Mouse (Mus musculus) testis, adult 2 months (tissue): ENCODE results near the gene Cmip. TPM values are rescaled to one million over a fixed set of nuclear protein-coding genes. Genes with fewer than 3 reads are reported as not detected.

Experiments
- H3K27ac ChIP-seq: fragments of 200-500 bp; 2 replicates; pipeline ENCODE4 v1.5.1; 2012; ENCODE audit warnings: low read depth, low read length; ENCODE audit not compliant: control insufficient read depth, insufficient read depth
- H3K27me3 ChIP-seq: fragments of 200-500 bp; 2 replicates; pipeline ENCODE4 v1.6.1; 2012; ENCODE audit warnings: mild to moderate bottlenecking, low read length, moderate library complexity; ENCODE audit not compliant: control insufficient read depth, insufficient read depth
- H3K36me3 ChIP-seq: fragments of 200-500 bp; 2 replicates; pipeline ENCODE4 v1.6.1; 2012; ENCODE audit warnings: mild to moderate bottlenecking, low read length; ENCODE audit not compliant: control insufficient read depth, insufficient read depth
- H3K4me1 ChIP-seq: fragments of 200-500 bp; 2 replicates; pipeline ENCODE4 v1.6.1; 2012; ENCODE audit warnings: low read length; ENCODE audit not compliant: control insufficient read depth, insufficient read depth
- H3K4me3 ChIP-seq: fragments of 200-500 bp; 2 replicates; pipeline ENCODE4 v1.5.1; 2012; ENCODE audit warnings: low read depth, mild to moderate bottlenecking, low read length, moderate library complexity, mixed read lengths; ENCODE audit not compliant: control insufficient read depth
- CTCF ChIP-seq: fragments of 200-500 bp; IDR thresholded peaks from 2 replicates; pipeline ENCODE4 v1.5.1; 2012; ENCODE audit warnings: low read depth, mild to moderate bottlenecking, inconsistent platforms, low read length, moderate library complexity; ENCODE audit not compliant: control insufficient read depth, insufficient read depth, insufficient replicate concordance
- POLR2A ChIP-seq: fragments of 200-500 bp; IDR thresholded peaks from 2 replicates; pipeline ENCODE4 v1.6.1; 2012; ENCODE audit warnings: low read depth, mild to moderate bottlenecking, inconsistent platforms, low read length, moderate library complexity; ENCODE audit not compliant: control insufficient read depth
- polyA plus RNA-seq: library from polyadenylated mRNA; depleted of rRNA; stranded (reverse); fragments of >200 nt; gene quantifications from 2 replicates; pipeline ENCODE4 v1.2.3, GENCODE M21; 2012

Gene Cmip
- polyA plus RNA-seq, 1 experiment: 10.5 TPM

DNA sequence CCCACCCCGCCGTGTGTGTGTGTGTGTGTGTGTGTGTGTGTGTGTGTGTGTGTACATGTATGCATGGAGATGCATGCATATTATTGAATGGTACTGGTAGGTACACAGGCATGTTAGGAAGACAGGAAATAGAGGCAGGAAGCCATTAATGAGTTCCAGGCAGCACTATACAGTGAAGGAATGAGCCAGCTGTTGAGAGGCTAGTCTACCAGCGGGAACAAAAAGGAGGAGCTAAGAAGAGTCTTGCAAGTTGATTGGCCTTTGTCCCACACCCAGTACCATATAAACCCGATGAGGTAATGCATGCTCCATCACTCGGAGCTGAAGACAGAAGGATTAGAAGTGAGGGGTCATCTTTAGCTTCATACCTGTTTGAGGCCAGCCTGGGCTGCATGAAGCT, 201.6 kb downstream of the Cmip start:
- H3K4me1 ChIP-seq: no peaks in the 10 kb centered on the region
- no peaks in the 10 kb centered on the region for H3K27me3 ChIP-seq
- no peak for TF ChIP-seq POLR2A
- no peak for TF ChIP-seq CTCF
- H3K27ac ChIP-seq: no peak overlapping the region
- H3K36me3 ChIP-seq: no peaks in the 10 kb centered on the region
- H3K4me3 ChIP-seq: no peak overlapping the region

DNA sequence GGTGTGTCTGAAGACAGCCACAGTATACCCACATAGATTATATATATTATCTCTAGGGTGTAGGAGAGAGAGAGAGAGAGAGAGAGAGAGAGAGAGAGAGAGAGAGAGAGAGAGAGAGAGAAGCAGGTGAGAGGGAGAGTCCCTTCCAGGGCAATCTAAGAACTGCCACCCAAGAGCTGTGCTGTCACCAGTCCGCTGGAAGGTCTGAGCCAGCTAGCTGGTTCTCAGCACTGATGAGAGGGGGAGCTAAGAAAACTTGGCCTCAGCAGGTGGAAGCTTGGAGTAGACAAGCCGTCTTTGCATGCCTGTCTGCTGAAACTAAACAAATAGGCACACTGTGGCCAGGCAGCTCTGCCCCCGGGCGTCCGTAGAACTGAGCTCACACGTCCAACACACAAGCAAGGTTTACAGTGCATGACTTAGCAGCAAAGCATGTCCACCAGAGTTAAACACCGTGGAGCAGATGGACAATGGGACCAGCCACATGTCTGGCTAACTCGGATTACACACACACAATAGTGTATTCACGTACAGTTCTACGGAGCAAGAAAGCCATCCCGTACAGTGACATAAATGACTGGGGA, 205.9 kb downstream of the Cmip start:
- TF ChIP-seq CTCF: no peak
- TF ChIP-seq POLR2A: no peak
- Histone ChIP-seq H3K4me1 (no peaks in the 10 kb centered on the region), H3K27ac (no peak overlapping the region), H3K36me3 (no peaks in the 10 kb centered on the region), H3K27me3 (no peaks in the 10 kb centered on the region), H3K4me3 (no peak overlapping the region)

DNA sequence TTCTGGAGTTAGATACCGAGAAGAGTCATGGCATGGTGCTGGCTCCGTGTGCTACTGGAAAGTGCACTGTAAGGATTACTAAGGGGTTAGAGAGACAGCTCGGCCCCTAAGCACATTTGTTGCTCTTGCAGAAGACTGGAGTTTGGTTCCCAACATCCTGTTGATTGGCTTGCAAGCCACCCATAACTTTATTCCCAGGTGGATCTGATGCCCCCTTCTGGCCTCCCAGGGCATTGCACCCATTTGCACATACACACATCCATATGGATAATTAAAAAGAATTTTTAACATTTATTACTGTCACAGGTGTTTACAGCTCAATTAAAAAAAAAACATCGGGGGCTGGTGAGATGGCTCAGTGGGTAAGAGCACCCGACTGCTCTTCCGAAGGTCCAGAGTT, 207.7 kb downstream of the Cmip start:
- no peaks in the 10 kb centered on the region for H3K36me3 ChIP-seq
- H3K4me3 ChIP-seq: no peak overlapping the region
- no peaks in the 10 kb centered on the region for H3K4me1 ChIP-seq
- TF ChIP-seq CTCF: peak; percentile 55; the same call in 1 of the 2 replicates
- TF ChIP-seq POLR2A: no peak
- H3K27ac ChIP-seq: no peak overlapping the region
- no peaks in the 10 kb centered on the region for H3K27me3 ChIP-seq

DNA sequence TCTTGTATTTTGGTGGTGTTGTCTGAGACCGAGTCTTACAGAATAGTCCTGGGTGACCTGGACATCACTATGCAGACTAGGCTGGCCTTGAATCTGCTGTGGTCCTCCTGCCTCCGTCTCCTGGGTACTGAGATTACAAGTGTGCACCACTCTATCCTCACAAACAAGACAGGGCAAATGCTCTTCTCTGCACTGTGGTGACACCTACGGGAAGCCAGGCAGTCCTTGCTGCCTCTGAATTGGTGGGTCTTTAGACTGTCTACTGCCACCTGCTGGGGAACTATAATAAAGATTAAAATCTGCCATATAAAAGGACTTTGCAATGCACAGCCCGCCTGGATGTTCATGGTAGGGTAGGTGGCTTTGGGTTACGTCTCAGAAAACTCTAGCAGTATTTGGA, 208.4 kb downstream of the Cmip start:
- H3K27me3 ChIP-seq: no peaks in the 10 kb centered on the region; the same call in 1 of the 2 replicates
- H3K27ac ChIP-seq: no peak overlapping the region
- TF ChIP-seq CTCF (peak; percentile 71; the same call in 1 of the 2 replicates), POLR2A (no peak)
- peaks cover 3% of the 10 kb centered on the region for H3K4me1 ChIP-seq
- H3K4me3 ChIP-seq: no peak overlapping the region
- no peaks in the 10 kb centered on the region for H3K36me3 ChIP-seq

DNA sequence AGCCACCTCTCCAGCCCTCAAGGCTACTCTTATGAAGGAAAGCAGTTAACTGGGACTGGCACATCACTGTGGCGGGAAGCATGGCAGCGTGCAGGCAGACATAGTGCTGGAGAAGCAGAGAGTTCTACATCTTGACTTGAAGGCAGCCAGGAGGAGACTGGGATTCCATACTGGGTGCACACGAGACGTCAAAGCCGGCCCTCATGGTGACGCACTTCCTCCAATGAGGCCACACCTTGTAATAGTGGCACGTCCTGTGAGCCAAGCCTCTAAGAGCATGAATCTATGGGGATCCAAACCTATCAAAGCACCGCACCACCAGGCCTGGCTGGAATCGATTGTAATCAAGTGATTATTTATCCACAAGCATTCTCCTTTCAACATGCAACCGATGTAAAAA, 210.6 kb downstream of the Cmip start:
- Histone ChIP-seq H3K27me3 (no peaks in the 10 kb centered on the region; the same call in 1 of the 2 replicates), H3K27ac (no peak overlapping the region), H3K4me1 (peaks cover 9% of the 10 kb centered on the region), H3K4me3 (no peak overlapping the region), H3K36me3 (no peaks in the 10 kb centered on the region)
- TF ChIP-seq POLR2A (no peak), CTCF (no peak)

DNA sequence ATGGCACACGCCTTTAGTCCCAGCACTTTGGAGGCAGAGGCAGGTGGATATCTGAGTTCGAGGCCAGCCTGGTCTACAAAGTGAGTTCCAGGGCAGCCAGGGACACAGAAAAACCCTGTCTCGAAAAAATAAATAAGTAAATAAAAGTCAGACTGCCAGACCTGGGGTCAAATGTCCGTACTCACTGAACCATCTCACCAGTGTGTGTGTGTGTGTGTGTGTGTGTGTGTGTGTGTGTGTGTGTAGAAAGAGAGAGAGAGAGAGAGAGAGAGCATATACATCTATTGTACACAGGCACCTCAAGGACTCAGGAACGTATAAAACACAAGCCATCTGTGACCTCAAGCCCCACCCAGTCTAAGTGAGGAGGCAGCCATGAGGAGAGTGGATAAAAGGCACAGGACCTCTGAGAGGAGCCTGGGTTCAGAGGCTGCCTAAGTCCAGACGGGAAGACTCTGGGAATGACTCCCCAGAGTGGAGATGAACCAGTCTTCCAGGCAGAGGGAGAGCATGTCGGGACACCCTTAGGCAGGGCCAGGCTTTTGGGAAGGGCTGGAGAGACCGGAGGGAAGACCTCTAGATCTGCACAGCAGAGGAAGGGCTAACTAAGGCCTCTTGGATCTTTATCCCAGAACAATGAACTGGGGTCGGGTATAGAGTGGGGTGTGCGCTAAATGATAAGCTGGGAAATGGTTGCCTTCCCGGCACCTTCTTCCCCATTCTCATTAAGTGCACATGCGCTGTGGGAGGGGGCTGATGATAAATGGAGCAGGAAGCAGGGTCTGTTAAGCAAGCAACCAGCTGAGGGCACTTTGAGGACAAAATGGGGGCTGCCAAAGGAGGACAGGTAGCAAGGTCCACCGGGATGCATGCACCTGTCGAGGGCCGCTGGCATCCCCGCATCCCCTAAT, 212.8 kb downstream of the Cmip start:
- no peak overlapping the region for H3K4me3 ChIP-seq
- TF ChIP-seq POLR2A (no peak), CTCF (no peak)

DNA sequence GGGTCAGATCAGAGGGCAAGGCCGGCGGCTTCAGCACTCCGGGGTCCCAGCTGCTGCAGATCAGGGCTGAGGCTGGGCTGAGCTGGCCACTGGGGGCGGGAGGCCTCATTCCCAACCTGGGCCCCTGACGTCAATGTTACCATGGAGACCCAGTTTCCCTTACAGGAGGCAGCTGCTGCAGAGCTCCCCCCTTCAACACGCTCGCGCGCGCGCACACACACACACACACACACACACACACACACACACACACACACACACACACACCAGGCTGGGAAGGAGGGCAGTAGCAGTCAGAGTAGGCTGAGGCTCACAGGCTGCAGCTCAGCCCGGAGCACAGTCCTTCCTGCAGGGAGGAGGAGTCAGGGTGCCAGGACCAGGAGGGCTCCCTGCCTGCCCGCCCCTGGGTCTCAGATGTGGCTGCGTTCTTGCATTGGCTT, 213.5 kb downstream of the Cmip start:
- TF ChIP-seq CTCF (no peak), POLR2A (no peak)
- H3K27ac ChIP-seq: no peak overlapping the region
- no peak overlapping the region; the same call in none of the 2 replicates for H3K4me3 ChIP-seq
- H3K4me1 ChIP-seq: peaks cover 9% of the 10 kb centered on the region
- H3K27me3 ChIP-seq: no peaks in the 10 kb centered on the region; the same call in 1 of the 2 replicates
- H3K36me3 ChIP-seq: no peaks in the 10 kb centered on the region

More for the DNA sequence above, 212.8 kb downstream of the Cmip start:
- Histone ChIP-seq H3K36me3 (no peaks in the 10 kb centered on the region), H3K27ac (no peak overlapping the region), H3K27me3 (no peaks in the 10 kb centered on the region; the same call in 1 of the 2 replicates), H3K4me1 (peaks cover 9% of the 10 kb centered on the region)
